Mouse (Mus musculus) forebrain, embryonic 13.5 days (tissue): ENCODE measurements at regions not wholly inside any gene's neighbourhood (a gene's known extent, or its start where the extent isn't known, plus 50 kb on each side); places are given as distances from the start of the nearest gene placed in this dataset.
A peak's percentile ranks its signal among the peaks of the same experiment; 100 is the strongest.

Experiments
- ATAC-seq: fragments of 200-750 bp; cut with Nextera tagmentation; 2 replicates; pipeline ENCODE4 v1.8.0; 2017
- H3K27ac ChIP-seq: fragments of 300-500 bp; sonication (generic); 2 replicates; pipeline ENCODE4 v1.5.1; 2015; ENCODE audit warnings: inconsistent platforms, mild to moderate bottlenecking, moderate library complexity
- H3K27me3 ChIP-seq: fragments of 300-500 bp; sonication (generic); 2 replicates; pipeline ENCODE4 v1.6.1; 2015; ENCODE audit warnings: mild to moderate bottlenecking, inconsistent platforms
- H3K36me3 ChIP-seq: fragments of 300-500 bp; sonication (generic); 2 replicates; pipeline ENCODE4 v1.6.1; 2015; ENCODE audit warnings: mild to moderate bottlenecking, inconsistent platforms; ENCODE audit not compliant: poor library complexity, severe bottlenecking
- H3K4me1 ChIP-seq: fragments of 300-500 bp; sonication (generic); 2 replicates; pipeline ENCODE4 v1.6.1; 2015; ENCODE audit warnings: inconsistent platforms
- H3K4me2 ChIP-seq: fragments of 300-500 bp; sonication (generic); 2 replicates; pipeline ENCODE4 v1.6.1; 2015; ENCODE audit warnings: inconsistent platforms, mild to moderate bottlenecking, moderate library complexity
- H3K4me3 ChIP-seq: fragments of 300-500 bp; sonication (generic); 2 replicates; pipeline ENCODE4 v1.5.1; 2015; ENCODE audit warnings: mild to moderate bottlenecking, inconsistent platforms
- H3K9ac ChIP-seq: fragments of 300-500 bp; sonication (generic); 2 replicates; pipeline ENCODE4 v1.6.1; 2015; ENCODE audit warnings: mild to moderate bottlenecking, inconsistent platforms
- H3K9me3 ChIP-seq: fragments of 300-500 bp; sonication (generic); replicated peaks from 2 replicates; pipeline ENCODE4 v1.6.1; 2016; ENCODE audit warnings: inconsistent platforms
- WGBS: fragments of 180-500 bp; shearing (Covaris S2); methylation state at CpG from one replicate; pipeline ENCODE4 v1.1.7; 2015; 5-methylcytosine and 5-hydroxymethylcytosine counted together

DNA sequence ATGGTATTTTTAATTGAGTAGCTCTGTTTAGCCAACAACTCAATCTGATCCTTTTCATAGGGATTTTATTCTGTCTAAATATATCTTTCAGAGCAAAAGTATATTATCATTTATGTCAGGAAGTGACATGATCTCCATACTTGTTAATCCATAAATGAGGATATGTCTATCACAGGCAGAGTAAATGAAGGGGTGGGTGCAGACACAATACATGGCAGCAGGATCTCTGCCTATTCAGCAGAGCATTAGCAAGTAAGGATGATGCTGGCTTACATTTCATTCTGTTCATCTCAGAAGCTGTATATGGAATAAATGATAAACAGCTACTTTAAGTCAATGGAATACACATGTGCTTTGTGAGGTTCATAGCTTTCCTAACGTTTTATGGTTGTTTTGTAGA lies 786.2 kb upstream of the Zeb2 start:
- Histone ChIP-seq H3K36me3 (no peaks in the 10 kb centered on the region), H3K9me3 (no peaks in the 10 kb centered on the region; the same call in 1 of the 2 replicates), H3K9ac (no peak overlapping the region), H3K4me1 (no peaks in the 10 kb centered on the region), H3K4me2 (no peak overlapping the region), H3K27me3 (no peaks in the 10 kb centered on the region), H3K27ac (no peak overlapping the region), H3K4me3 (no peak overlapping the region)
- 86% methylated on average over 1 of the region's 1 CpGs for WGBS
- ATAC-seq = peak; percentile 51; the same call in 1 of the 2 replicates

GRCm38 (mm10) chr2:45901892-45902291 lies 784.7 kb upstream of the Zeb2 start:
- ATAC-seq = no peak
- Histone ChIP-seq H3K27ac (no peak overlapping the region), H3K27me3 (no peaks in the 10 kb centered on the region), H3K4me3 (no peak overlapping the region), H3K36me3 (no peaks in the 10 kb centered on the region), H3K4me1 (no peaks in the 10 kb centered on the region), H3K4me2 (no peak overlapping the region), H3K9ac (no peak overlapping the region), H3K9me3 (no peaks in the 10 kb centered on the region; the same call in 1 of the 2 replicates)
- 95% methylated on average over 4 of the region's 4 CpGs for WGBS

DNA sequence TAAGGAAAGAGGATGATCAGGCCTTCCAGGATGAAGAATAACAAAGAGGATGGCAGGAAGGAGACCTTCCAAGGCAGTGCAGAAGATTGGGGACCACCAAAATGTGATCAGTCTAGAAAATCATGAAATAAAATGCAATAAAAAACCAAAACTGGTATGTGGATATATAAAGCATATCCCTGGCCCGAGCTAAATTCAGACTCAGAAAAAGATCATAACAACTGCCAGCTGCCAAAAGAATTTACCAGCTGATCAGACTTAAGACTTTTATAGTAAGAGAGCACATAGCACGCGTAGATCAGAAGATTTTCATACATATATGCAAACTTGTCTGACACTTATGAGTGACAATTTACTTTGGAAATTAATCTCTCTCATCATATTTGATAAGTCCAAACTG lies 767.5 kb upstream of the Zeb2 start:
- Histone ChIP-seq H3K27ac (no peak overlapping the region), H3K4me2 (no peak overlapping the region), H3K27me3 (no peaks in the 10 kb centered on the region), H3K4me3 (no peak overlapping the region), H3K4me1 (no peaks in the 10 kb centered on the region), H3K9ac (no peak overlapping the region), H3K9me3 (no peaks in the 10 kb centered on the region), H3K36me3 (no peaks in the 10 kb centered on the region)
- ATAC-seq = no peak
- 93% methylated on average over 3 of the region's 3 CpGs for WGBS

DNA sequence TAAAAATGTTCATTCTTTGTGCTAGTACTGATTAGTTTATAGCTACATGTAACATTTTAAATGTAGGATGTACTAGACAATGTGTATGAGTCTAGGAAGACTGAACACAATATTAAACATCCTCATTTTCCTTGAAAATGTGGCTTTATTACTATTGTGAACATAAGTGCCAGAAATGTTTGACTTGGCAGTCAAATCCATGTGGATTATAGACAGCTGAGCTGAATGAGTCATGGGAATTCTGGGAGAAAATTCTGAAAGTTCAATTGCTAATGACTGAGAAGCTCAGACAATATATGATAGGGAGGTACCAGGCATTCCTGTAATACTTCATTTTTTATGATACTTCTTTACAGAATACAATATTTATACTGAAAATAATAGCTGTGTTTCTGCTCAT lies 761.5 kb upstream of the Zeb2 start:
- Histone ChIP-seq H3K27ac (no peak overlapping the region), H3K4me1 (no peaks in the 10 kb centered on the region), H3K9me3 (no peaks in the 10 kb centered on the region), H3K9ac (no peak overlapping the region), H3K27me3 (no peaks in the 10 kb centered on the region), H3K4me3 (no peak overlapping the region), H3K36me3 (no peaks in the 10 kb centered on the region), H3K4me2 (no peak overlapping the region)
- no peak for ATAC-seq

DNA sequence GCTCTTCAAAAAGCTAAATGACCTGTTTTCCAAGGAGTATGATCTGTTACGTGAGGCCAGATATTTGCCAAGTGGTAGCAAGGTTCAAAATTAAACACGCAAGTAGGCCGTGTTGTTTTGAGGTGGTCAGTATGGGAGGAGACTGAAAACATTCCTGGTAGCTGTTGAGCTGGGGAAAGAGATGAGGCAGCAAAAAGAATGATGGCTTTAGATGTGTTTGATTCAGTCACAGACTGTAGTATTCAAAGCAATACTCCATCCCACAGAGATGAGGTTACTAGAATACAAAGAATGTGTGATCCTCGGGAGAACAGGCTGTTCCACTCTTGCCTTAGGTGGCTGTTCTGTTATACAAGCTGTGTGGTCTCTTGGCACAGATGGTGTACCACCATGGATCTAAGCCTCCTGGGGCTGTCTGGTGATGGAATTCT lies 742.7 kb upstream of the Zeb2 start:
- Histone ChIP-seq H3K36me3 (no peaks in the 10 kb centered on the region), H3K9me3 (no peaks in the 10 kb centered on the region), H3K4me3 (no peak overlapping the region), H3K4me1 (no peaks in the 10 kb centered on the region), H3K9ac (no peak overlapping the region), H3K27me3 (no peaks in the 10 kb centered on the region), H3K27ac (no peak overlapping the region), H3K4me2 (no peak overlapping the region)
- no peak for ATAC-seq
- WGBS = 77% methylated on average over 4 of the region's 4 CpGs

DNA sequence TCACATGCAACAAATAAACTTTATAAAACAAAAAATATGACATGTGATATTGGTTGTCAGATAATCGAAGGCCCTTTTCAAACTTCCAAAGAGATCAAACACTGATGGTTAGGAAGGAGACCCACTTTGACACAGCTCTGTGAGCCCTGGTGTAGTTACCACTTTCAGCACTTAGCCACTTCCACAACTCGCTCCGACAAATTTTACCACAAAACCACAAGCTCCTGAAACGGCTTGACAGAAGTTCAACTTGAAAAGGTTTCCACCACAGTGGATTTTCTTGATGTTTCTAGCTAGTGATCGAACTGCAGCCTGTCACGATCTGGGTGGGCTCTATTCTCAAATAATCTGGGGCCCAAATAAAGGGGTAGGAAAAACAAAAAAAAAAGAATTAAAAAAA lies 742.2 kb upstream of the Zeb2 start:
- WGBS = 89% methylated on average over 6 of the region's 6 CpGs
- Histone ChIP-seq H3K9me3 (no peaks in the 10 kb centered on the region), H3K9ac (no peak overlapping the region), H3K4me2 (no peak overlapping the region), H3K27ac (no peak overlapping the region), H3K36me3 (no peaks in the 10 kb centered on the region), H3K27me3 (no peaks in the 10 kb centered on the region), H3K4me3 (no peak overlapping the region), H3K4me1 (no peaks in the 10 kb centered on the region)
- no peak for ATAC-seq

DNA sequence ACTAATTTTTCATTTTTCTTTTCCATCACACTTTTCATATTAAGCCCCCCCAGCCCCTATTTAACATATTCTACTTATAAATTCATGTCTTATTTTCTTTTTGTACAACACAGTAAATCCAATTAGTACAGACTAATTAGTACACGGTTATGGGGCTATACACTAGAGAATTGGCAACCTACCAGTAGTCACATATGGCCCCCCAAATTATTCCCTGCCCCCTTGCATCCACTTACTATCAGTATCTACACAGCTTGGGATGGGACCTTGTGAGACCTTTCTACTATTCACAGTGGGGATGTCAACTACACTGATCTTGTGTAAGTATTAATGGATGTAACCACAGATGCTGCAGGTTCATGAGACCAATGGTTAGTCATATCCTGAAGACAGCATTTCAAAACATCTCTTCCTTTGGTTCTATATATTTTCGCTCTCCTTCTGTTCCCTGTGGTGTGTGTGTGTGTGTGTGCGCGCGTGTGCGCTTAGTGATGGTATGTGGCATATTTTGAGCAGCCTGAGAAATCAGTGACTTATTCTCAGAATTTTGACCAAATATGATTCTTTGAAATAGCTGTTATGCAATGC lies 732.9 kb upstream of the Zeb2 start:
- no peaks in the 10 kb centered on the region for H3K27me3 ChIP-seq
- H3K4me1 ChIP-seq = no peaks in the 10 kb centered on the region
- 76% methylated on average over 6 of the region's 6 CpGs for WGBS
- ATAC-seq = peak; percentile 82
- no peak overlapping the region for H3K4me3 ChIP-seq
- H3K27ac ChIP-seq = no peak overlapping the region
- H3K4me2 ChIP-seq = no peak overlapping the region
- no peak overlapping the region for H3K9ac ChIP-seq
- no peaks in the 10 kb centered on the region for H3K9me3 ChIP-seq
- no peaks in the 10 kb centered on the region for H3K36me3 ChIP-seq

GRCm38 (mm10) chr2:45840389-45840788 lies 723.2 kb upstream of the Zeb2 start:
- no peak overlapping the region for H3K4me2 ChIP-seq
- H3K4me3 ChIP-seq = no peak overlapping the region
- H3K36me3 ChIP-seq = no peaks in the 10 kb centered on the region
- H3K4me1 ChIP-seq = no peaks in the 10 kb centered on the region
- no peak overlapping the region for H3K9ac ChIP-seq
- no peaks in the 10 kb centered on the region for H3K27me3 ChIP-seq
- no peaks in the 10 kb centered on the region for H3K9me3 ChIP-seq
- no peak for ATAC-seq
- no peak overlapping the region for H3K27ac ChIP-seq

GRCm38 (mm10) chr2:45836546-45837221 lies 719.5 kb upstream of the Zeb2 start:
- H3K27ac ChIP-seq = no peak overlapping the region
- H3K4me2 ChIP-seq = no peak overlapping the region
- 53% methylated on average over 6 of the region's 6 CpGs for WGBS
- no peaks in the 10 kb centered on the region for H3K27me3 ChIP-seq
- H3K9ac ChIP-seq = no peak overlapping the region
- no peaks in the 10 kb centered on the region for H3K36me3 ChIP-seq
- ATAC-seq = peak; percentile 83; the same call in 1 of the 2 replicates
- H3K4me3 ChIP-seq = no peak overlapping the region
- no peaks in the 10 kb centered on the region for H3K9me3 ChIP-seq
- no peaks in the 10 kb centered on the region for H3K4me1 ChIP-seq

- WGBS = 82% methylated on average over 8 of the region's 8 CpGs
- no peak overlapping the region for H3K9ac ChIP-seq
- H3K27ac ChIP-seq = no peak overlapping the region
- H3K4me2 ChIP-seq = no peak overlapping the region
- H3K9me3 ChIP-seq = no peaks in the 10 kb centered on the region
- no peaks in the 10 kb centered on the region for H3K27me3 ChIP-seq
- no peaks in the 10 kb centered on the region for H3K4me1 ChIP-seq
- H3K36me3 ChIP-seq = no peaks in the 10 kb centered on the region
- H3K4me3 ChIP-seq = no peak overlapping the region
- ATAC-seq = no peak
Measured at GRCm38 (mm10) chr2:45817945-45818719, 700.9 kb upstream of the Zeb2 start.

GRCm38 (mm10) chr2:45814741-45815140 lies 697.5 kb upstream of the Zeb2 start:
- ATAC-seq = no peak
- Histone ChIP-seq H3K4me3 (no peak overlapping the region), H3K36me3 (no peaks in the 10 kb centered on the region), H3K4me1 (no peaks in the 10 kb centered on the region), H3K9me3 (no peaks in the 10 kb centered on the region), H3K9ac (no peak overlapping the region), H3K27me3 (no peaks in the 10 kb centered on the region), H3K4me2 (no peak overlapping the region), H3K27ac (no peak overlapping the region)
- 93% methylated on average over 4 of the region's 4 CpGs for WGBS

- no peaks in the 10 kb centered on the region for H3K9me3 ChIP-seq
- H3K9ac ChIP-seq = no peak overlapping the region
- no peak overlapping the region for H3K4me2 ChIP-seq
- no peaks in the 10 kb centered on the region for H3K36me3 ChIP-seq
- H3K4me1 ChIP-seq = no peaks in the 10 kb centered on the region
- H3K27me3 ChIP-seq = no peaks in the 10 kb centered on the region
- H3K27ac ChIP-seq = no peak overlapping the region
- no peak overlapping the region for H3K4me3 ChIP-seq
- ATAC-seq = no peak
- 67% methylated on average over 2 of the region's 2 CpGs for WGBS
Measured at GRCm38 (mm10) chr2:45805329-45805728, 688.1 kb upstream of the Zeb2 start.
